Mouse (Mus musculus) limb, embryonic 15.5 days (tissue): ENCODE measurements at regions not wholly inside any gene's neighbourhood (a gene's known extent, or its start where the extent isn't known, plus 50 kb on each side); places are given as distances from the start of the nearest gene placed in this dataset.

Experiments used
- ATAC-seq: fragments of 200-750 bp; cut with Nextera tagmentation; 2 replicates; pipeline ENCODE4 v1.8.0; 2017; ENCODE audit warnings: low read depth, moderate TSS enrichment; ENCODE audit not compliant: insufficient number of reproducible peaks, low FRiP score, low TSS enrichment
- H3K27ac ChIP-seq: fragments of 300-500 bp; sonication (generic); 2 replicates; pipeline ENCODE4 v1.5.1; 2015; ENCODE audit warnings: moderate library complexity, mild to moderate bottlenecking, inconsistent platforms
- H3K27me3 ChIP-seq: fragments of 300-500 bp; sonication (generic); 2 replicates; pipeline ENCODE4 v1.6.1; 2015; ENCODE audit warnings: inconsistent platforms
- H3K36me3 ChIP-seq: fragments of 300-500 bp; sonication (generic); 2 replicates; pipeline ENCODE4 v1.6.1; 2015; ENCODE audit warnings: inconsistent platforms
- H3K4me1 ChIP-seq: fragments of 300-500 bp; sonication (generic); 2 replicates; pipeline ENCODE4 v1.6.1; 2015; ENCODE audit warnings: inconsistent platforms
- H3K4me2 ChIP-seq: fragments of 300-500 bp; sonication (generic); 2 replicates; pipeline ENCODE4 v1.6.1; 2015; ENCODE audit warnings: mild to moderate bottlenecking, inconsistent platforms
- H3K4me3 ChIP-seq: fragments of 300-500 bp; sonication (generic); 2 replicates; pipeline ENCODE4 v1.5.1; 2015; ENCODE audit warnings: mild to moderate bottlenecking, inconsistent platforms
- H3K9ac ChIP-seq: fragments of 300-500 bp; sonication (generic); 2 replicates; pipeline ENCODE4 v1.6.1; 2015; ENCODE audit warnings: inconsistent platforms
- H3K9me3 ChIP-seq: fragments of 300-500 bp; sonication (generic); 2 replicates; pipeline ENCODE4 v1.6.1; 2016; ENCODE audit warnings: inconsistent platforms
- WGBS: fragments of 180-500 bp; shearing (Covaris S2); methylation state at CpG from one replicate; pipeline ENCODE4 v1.1.7; 2015; 5-methylcytosine and 5-hydroxymethylcytosine counted together

GRCm38 (mm10) chr8:34699015-34699414, 587.5 kb upstream of the Gm10131 start:
- 0 out of 2 replicates have a peak, but pooled peaks cover 3% of the 10 kb centered on the region for H3K4me1 ChIP-seq
- no peak overlapping the region for H3K27ac ChIP-seq
- no peak overlapping the region for H3K4me3 ChIP-seq
- H3K9me3 ChIP-seq, result no peaks in the 10 kb centered on the region
- H3K36me3 ChIP-seq, result no peaks in the 10 kb centered on the region
- H3K27me3 ChIP-seq, result no peaks in the 10 kb centered on the region
- 72% methylated on average over 4 of the region's 4 CpGs for WGBS
- H3K9ac ChIP-seq, result no peak overlapping the region
- H3K4me2 ChIP-seq, result no peak overlapping the region
- no peak for ATAC-seq

- no peaks in the 10 kb centered on the region for H3K27me3 ChIP-seq
- WGBS, result 82% methylated on average over 12 of the region's 12 CpGs
- H3K4me3 ChIP-seq, result no peak overlapping the region
- H3K27ac ChIP-seq, result no peak overlapping the region
- no peak overlapping the region for H3K4me2 ChIP-seq
- H3K9me3 ChIP-seq, result no peaks in the 10 kb centered on the region
- H3K9ac ChIP-seq, result no peak overlapping the region
- ATAC-seq, result no peak
- no peaks in the 10 kb centered on the region for H3K4me1 ChIP-seq
- H3K36me3 ChIP-seq, result no peaks in the 10 kb centered on the region
These were observed 584.8 kb upstream of the Gm10131 start for GRCm38 (mm10) chr8:34696365-34696764.

- H3K4me3 ChIP-seq, result no peak overlapping the region
- ATAC-seq, result no peak
- no peak overlapping the region for H3K9ac ChIP-seq
- no peaks in the 10 kb centered on the region for H3K9me3 ChIP-seq
- H3K4me2 ChIP-seq, result no peak overlapping the region
- H3K36me3 ChIP-seq, result no peaks in the 10 kb centered on the region
- 51% methylated on average over 13 of the region's 13 CpGs for WGBS
- H3K27me3 ChIP-seq, result no peaks in the 10 kb centered on the region
- peaks cover 6% of the 10 kb centered on the region for H3K4me1 ChIP-seq
- no peak overlapping the region for H3K27ac ChIP-seq
These were observed 581.1 kb upstream of the Gm10131 start for GRCm38 (mm10) chr8:34692606-34693005.

- no peaks in the 10 kb centered on the region for H3K27me3 ChIP-seq
- H3K27ac ChIP-seq, result no peak overlapping the region
- ATAC-seq, result no peak
- H3K9ac ChIP-seq, result no peak overlapping the region
- 70% methylated on average over 6 of the region's 6 CpGs for WGBS
- H3K4me1 ChIP-seq, result peaks cover 6% of the 10 kb centered on the region
- no peaks in the 10 kb centered on the region for H3K36me3 ChIP-seq
- H3K9me3 ChIP-seq, result no peaks in the 10 kb centered on the region
- no peak overlapping the region for H3K4me3 ChIP-seq
- no peak overlapping the region for H3K4me2 ChIP-seq
These were observed 580.2 kb upstream of the Gm10131 start for GRCm38 (mm10) chr8:34691776-34692175.

GRCm38 (mm10) chr8:34689825-34690493, 578.4 kb upstream of the Gm10131 start:
- peak overlapping the region; percentile 22 for H3K4me3 ChIP-seq
- H3K9me3 ChIP-seq, result no peaks in the 10 kb centered on the region
- no peak for ATAC-seq
- peaks cover 6% of the 10 kb centered on the region for H3K4me1 ChIP-seq
- H3K27me3 ChIP-seq, result no peaks in the 10 kb centered on the region
- no peaks in the 10 kb centered on the region for H3K36me3 ChIP-seq
- 23% methylated on average over 9 of the region's 9 CpGs for WGBS
- no peak overlapping the region for H3K9ac ChIP-seq
- no peak overlapping the region for H3K27ac ChIP-seq
- peak overlapping the region; percentile 44 for H3K4me2 ChIP-seq

- Histone ChIP-seq H3K4me2 (peak overlapping the region; percentile 44), H3K9ac (no peak overlapping the region), H3K27me3 (no peaks in the 10 kb centered on the region), H3K27ac (no peak overlapping the region), H3K4me3 (peak overlapping the region; percentile 22), H3K36me3 (no peaks in the 10 kb centered on the region), H3K4me1 (peaks cover 6% of the 10 kb centered on the region), H3K9me3 (no peaks in the 10 kb centered on the region)
- no peak for ATAC-seq
- 14% methylated on average over 33 of the region's 33 CpGs for WGBS
These were observed 577.7 kb upstream of the Gm10131 start for GRCm38 (mm10) chr8:34689049-34689824.

GRCm38 (mm10) chr8:34688396-34689048, 577.0 kb upstream of the Gm10131 start:
- Histone ChIP-seq H3K27ac (no peak overlapping the region), H3K9ac (no peak overlapping the region), H3K4me1 (peaks cover 6% of the 10 kb centered on the region), H3K27me3 (no peaks in the 10 kb centered on the region), H3K4me2 (peak overlapping the region; percentile 44), H3K36me3 (no peaks in the 10 kb centered on the region), H3K9me3 (no peaks in the 10 kb centered on the region), H3K4me3 (peak overlapping the region; percentile 22)
- ATAC-seq, result no peak
- 50% methylated on average over 20 of the region's 20 CpGs for WGBS

- H3K4me2 ChIP-seq, result no peak overlapping the region
- no peak overlapping the region for H3K4me3 ChIP-seq
- peaks cover 6% of the 10 kb centered on the region for H3K4me1 ChIP-seq
- no peak overlapping the region for H3K27ac ChIP-seq
- no peak for ATAC-seq
- no peaks in the 10 kb centered on the region for H3K36me3 ChIP-seq
- no peak overlapping the region for H3K9ac ChIP-seq
- H3K9me3 ChIP-seq, result no peaks in the 10 kb centered on the region
- no peaks in the 10 kb centered on the region for H3K27me3 ChIP-seq
- WGBS, result 83% methylated on average over 10 of the region's 10 CpGs
These were observed 574.8 kb upstream of the Gm10131 start for GRCm38 (mm10) chr8:34686371-34686770.

GRCm38 (mm10) chr8:34684683-34685082, 573.1 kb upstream of the Gm10131 start:
- H3K4me2 ChIP-seq, result no peak overlapping the region
- ATAC-seq, result no peak
- no peak overlapping the region for H3K9ac ChIP-seq
- no peaks in the 10 kb centered on the region for H3K9me3 ChIP-seq
- peaks cover 10% of the 10 kb centered on the region for H3K4me1 ChIP-seq
- H3K27me3 ChIP-seq, result no peaks in the 10 kb centered on the region
- 69% methylated on average over 7 of the region's 7 CpGs for WGBS
- no peak overlapping the region for H3K27ac ChIP-seq
- H3K36me3 ChIP-seq, result no peaks in the 10 kb centered on the region
- H3K4me3 ChIP-seq, result no peak overlapping the region

GRCm38 (mm10) chr8:34683173-34683572, 571.6 kb upstream of the Gm10131 start:
- Histone ChIP-seq H3K4me2 (no peak overlapping the region), H3K4me1 (peaks cover 4% of the 10 kb centered on the region), H3K27me3 (no peaks in the 10 kb centered on the region), H3K4me3 (no peak overlapping the region), H3K27ac (no peak overlapping the region), H3K9ac (no peak overlapping the region), H3K9me3 (no peaks in the 10 kb centered on the region), H3K36me3 (no peaks in the 10 kb centered on the region)
- ATAC-seq, result no peak
- 73% methylated on average over 5 of the region's 5 CpGs for WGBS

GRCm38 (mm10) chr8:34682221-34682620, 570.7 kb upstream of the Gm10131 start:
- H3K36me3 ChIP-seq, result no peaks in the 10 kb centered on the region
- H3K27me3 ChIP-seq, result no peaks in the 10 kb centered on the region
- H3K4me1 ChIP-seq, result peaks cover 4% of the 10 kb centered on the region
- no peak overlapping the region for H3K4me2 ChIP-seq
- no peak overlapping the region for H3K9ac ChIP-seq
- ATAC-seq, result no peak
- no peaks in the 10 kb centered on the region for H3K9me3 ChIP-seq
- no peak overlapping the region for H3K27ac ChIP-seq
- no peak overlapping the region for H3K4me3 ChIP-seq
- 93% methylated on average over 8 of the region's 8 CpGs for WGBS
